Mouse (Mus musculus): ENCODE measurements around the gene Crygb.
"Not testable (repeated sequence)": the region's sequence is repeated elsewhere in the genome, so short reads cannot be mapped to it uniquely, and the experiment has no call there.

The Crygb gene

GRCm38 (mm10) chr1:65073589-65073988 lies 8.5 kb downstream of the Crygb start, which contains the start of gene Crygc:
Gene Crygc, minus strand, starts transcription at chr1:65073689.
- no peak for DNase-seq (ENCODE audit: low spot score)

- no peak for DNase-seq (ENCODE audit: low spot score)
Measured at GRCm38 (mm10) chr1:65067842-65068241, 14.2 kb downstream of the Crygb start.

- no peak for DNase-seq (ENCODE audit: low spot score)
Measured at GRCm38 (mm10) chr1:65064201-65064600, 17.9 kb downstream of the Crygb start.

GRCm38 (mm10) chr1:65063352-65063751 lies 18.7 kb downstream of the Crygb start, which contains the start of gene Crygd:
Gene Crygd, minus strand, starts transcription at chr1:65063452.
- no peak for DNase-seq (ENCODE audit: low spot score)

GRCm38 (mm10) chr1:65052140-65052539 lies 29.9 kb downstream of the Crygb start:
- no peak for DNase-seq (ENCODE audit: low spot score)

GRCm38 (mm10) chr1:65051696-65052095 lies 30.4 kb downstream of the Crygb start:
- no peak for DNase-seq (ENCODE audit: low spot score)

GRCm38 (mm10) chr1:65050952-65051351 lies 31.1 kb downstream of the Crygb start, which contains the start of gene Cryge:
Gene Cryge, minus strand, starts transcription at chr1:65051149.
- not testable (repeated sequence) for DNase-seq (ENCODE audit: low spot score)

- no peak for DNase-seq (ENCODE audit: low spot score)
Measured at GRCm38 (mm10) chr1:65048781-65049180, 33.3 kb downstream of the Crygb start.

GRCm38 (mm10) chr1:65046401-65047109 lies 35.5 kb downstream of the Crygb start:
- peak; percentile 25 for DNase-seq (ENCODE audit: low spot score)

GRCm38 (mm10) chr1:65043433-65043832 lies 38.7 kb downstream of the Crygb start:
- DNase-seq (ENCODE audit: low spot score) = no peak

GRCm38 (mm10) chr1:65041837-65042236 lies 40.3 kb downstream of the Crygb start:
- no peak for DNase-seq (ENCODE audit: low spot score)

- DNase-seq (ENCODE audit: low spot score) = no peak
Measured at GRCm38 (mm10) chr1:65040806-65041205, 41.3 kb downstream of the Crygb start.

GRCm38 (mm10) chr1:65039679-65040078 lies 42.4 kb downstream of the Crygb start:
- DNase-seq (ENCODE audit: low spot score) = no peak

GRCm38 (mm10) chr1:65037542-65037941 lies 44.5 kb downstream of the Crygb start:
- no peak for DNase-seq (ENCODE audit: low spot score)

- no peak for DNase-seq (ENCODE audit: low spot score)
Measured at GRCm38 (mm10) chr1:65035513-65035912, 46.6 kb downstream of the Crygb start.

GRCm38 (mm10) chr1:65032641-65033040 lies 49.4 kb downstream of the Crygb start, which contains the start of gene Akr1cl:
Gene Akr1cl, minus strand, starts transcription at chr1:65032759.
- no peak for DNase-seq (ENCODE audit: low spot score)
